Mouse (Mus musculus): Measurements from ENCODE around the gene Slc44a5. TPM values are rescaled to one million over a fixed set of nuclear protein-coding genes. Genes with fewer than 3 reads are reported as not detected.

Slc44a5 gene
- polyA plus RNA-seq, 1 experiment from 2014 or later: 0.53 TPM

- Histone ChIP-seq H3K27ac (replicated peaks) (no peak overlapping the region), H3K4me3 (ENCODE audit: low read depth, low read length) (no peak overlapping the region), H3K9ac (ENCODE audit: low read length) (no peak overlapping the region), H3K4me2 (replicated peaks; ENCODE audit: low read depth) (no peak overlapping the region), H3K4me1 (replicated peaks; ENCODE audit: control insufficient read depth, insufficient read depth) (no peaks in the 10 kb centered on the region), H3K36me3 (ENCODE audit: control insufficient read depth, insufficient read depth, low read length) (no peaks in the 10 kb centered on the region), H3K9me3 (ENCODE audit: control insufficient read depth, low read length) (no peaks in the 10 kb centered on the region), H3K27me3 (ENCODE audit: control insufficient read depth, insufficient read depth, low read length) (no peaks in the 10 kb centered on the region)
- ATAC-seq (ENCODE audit: low FRiP score, low TSS enrichment) (no peak), DNase-seq (ENCODE audit: low spot score) (no peak)
- no peak for TF ChIP-seq EP300 (optimal IDR thresholded peaks at IDR 0.05)
- no peak for TF ChIP-seq CTCF (IDR thresholded peaks at IDR 0.05; ENCODE audit: low read depth)
- 57% methylated on average over 4 of the region's 4 CpGs for WGBS
Measured at GRCm38 (mm10) chr3:154129036-154129435, 155.8 kb downstream of the Slc44a5 start.

GRCm38 (mm10) chr3:154130431-154131114 is 157.3 kb downstream of the Slc44a5 start:
- Histone ChIP-seq H3K4me3 (ENCODE audit: low read depth, low read length) (no peak overlapping the region), H3K27me3 (ENCODE audit: control insufficient read depth, insufficient read depth, low read length) (no peaks in the 10 kb centered on the region), H3K4me2 (replicated peaks; ENCODE audit: low read depth) (no peak overlapping the region), H3K4me1 (replicated peaks; ENCODE audit: control insufficient read depth, insufficient read depth) (no peaks in the 10 kb centered on the region), H3K9ac (ENCODE audit: low read length) (no peak overlapping the region), H3K36me3 (ENCODE audit: control insufficient read depth, insufficient read depth, low read length) (no peaks in the 10 kb centered on the region), H3K9me3 (ENCODE audit: control insufficient read depth, low read length) (no peaks in the 10 kb centered on the region), H3K27ac (replicated peaks) (no peak overlapping the region)
- WGBS: 87% methylated on average over 6 of the region's 6 CpGs
- no peak for TF ChIP-seq CTCF (IDR thresholded peaks at IDR 0.05; ENCODE audit: low read depth)
- TF ChIP-seq EP300 (optimal IDR thresholded peaks at IDR 0.05): no peak
- DNase-seq (ENCODE audit: low spot score) (no peak), ATAC-seq (ENCODE audit: low FRiP score, low TSS enrichment) (no peak)

- ATAC-seq (ENCODE audit: low FRiP score, low TSS enrichment): no peak
- no peaks in the 10 kb centered on the region for H3K27me3 ChIP-seq (ENCODE audit: control insufficient read depth, insufficient read depth, low read length)
- no peaks in the 10 kb centered on the region for H3K9me3 ChIP-seq (ENCODE audit: control insufficient read depth, low read length)
- DNase-seq (ENCODE audit: low spot score): no peak
- no peaks in the 10 kb centered on the region for H3K36me3 ChIP-seq (ENCODE audit: control insufficient read depth, insufficient read depth, low read length)
- no peaks in the 10 kb centered on the region for H3K4me1 ChIP-seq (replicated peaks; ENCODE audit: control insufficient read depth, insufficient read depth)
- no peak overlapping the region for H3K4me2 ChIP-seq (replicated peaks; ENCODE audit: low read depth)
- 69% methylated on average over 6 of the region's 6 CpGs for WGBS
- TF ChIP-seq EP300 (optimal IDR thresholded peaks at IDR 0.05) (no peak), CTCF (IDR thresholded peaks at IDR 0.05; ENCODE audit: low read depth) (no peak)
- H3K9ac ChIP-seq (ENCODE audit: low read length): no peak overlapping the region
- no peak overlapping the region for H3K27ac ChIP-seq (replicated peaks)
- no peak overlapping the region for H3K4me3 ChIP-seq (ENCODE audit: low read depth, low read length)
Measured at GRCm38 (mm10) chr3:154133986-154134385, 160.8 kb downstream of the Slc44a5 start.

- no peak for ATAC-seq (ENCODE audit: low FRiP score, low TSS enrichment)
- no peaks in the 10 kb centered on the region for H3K36me3 ChIP-seq (ENCODE audit: control insufficient read depth, insufficient read depth, low read length)
- no peaks in the 10 kb centered on the region for H3K9me3 ChIP-seq (ENCODE audit: control insufficient read depth, low read length)
- no peak for DNase-seq (ENCODE audit: low spot score)
- no peak overlapping the region for H3K9ac ChIP-seq (ENCODE audit: low read length)
- TF ChIP-seq CTCF (IDR thresholded peaks at IDR 0.05; ENCODE audit: low read depth): no peak
- H3K27ac ChIP-seq (replicated peaks): no peak overlapping the region
- no peaks in the 10 kb centered on the region for H3K27me3 ChIP-seq (ENCODE audit: control insufficient read depth, insufficient read depth, low read length)
- no peak overlapping the region for H3K4me2 ChIP-seq (replicated peaks; ENCODE audit: low read depth)
- WGBS: 67% methylated on average over 2 of the region's 2 CpGs
- H3K4me1 ChIP-seq (replicated peaks; ENCODE audit: control insufficient read depth, insufficient read depth): no peaks in the 10 kb centered on the region
- H3K4me3 ChIP-seq (ENCODE audit: low read depth, low read length): no peak overlapping the region
Measured at GRCm38 (mm10) chr3:154134701-154135100, 161.5 kb downstream of the Slc44a5 start.

- ATAC-seq (ENCODE audit: low FRiP score, low TSS enrichment) (no peak), DNase-seq (ENCODE audit: low spot score) (no peak)
- H3K9ac ChIP-seq (ENCODE audit: low read length): no peak overlapping the region
- H3K27me3 ChIP-seq (ENCODE audit: control insufficient read depth, insufficient read depth, low read length): no peaks in the 10 kb centered on the region
- H3K4me3 ChIP-seq (ENCODE audit: low read depth, low read length): no peak overlapping the region
- H3K9me3 ChIP-seq (ENCODE audit: control insufficient read depth, low read length): no peaks in the 10 kb centered on the region
- H3K4me1 ChIP-seq (replicated peaks; ENCODE audit: control insufficient read depth, insufficient read depth): no peaks in the 10 kb centered on the region
- no peak overlapping the region for H3K27ac ChIP-seq (replicated peaks)
- H3K36me3 ChIP-seq (ENCODE audit: control insufficient read depth, insufficient read depth, low read length): no peaks in the 10 kb centered on the region
- TF ChIP-seq EP300 (optimal IDR thresholded peaks at IDR 0.05): no peak
- no peak for TF ChIP-seq CTCF (IDR thresholded peaks at IDR 0.05; ENCODE audit: low read depth)
- H3K4me2 ChIP-seq (replicated peaks; ENCODE audit: low read depth): no peak overlapping the region
- WGBS: 81% methylated on average over 3 of the region's 3 CpGs
Measured at GRCm38 (mm10) chr3:154136501-154136900, 163.3 kb downstream of the Slc44a5 start.

GRCm38 (mm10) chr3:154141346-154141745 is 168.1 kb downstream of the Slc44a5 start:
- H3K9ac ChIP-seq (ENCODE audit: low read length): no peak overlapping the region
- H3K4me2 ChIP-seq (replicated peaks; ENCODE audit: low read depth): no peak overlapping the region
- TF ChIP-seq CTCF (IDR thresholded peaks at IDR 0.05; ENCODE audit: low read depth) (no peak), EP300 (optimal IDR thresholded peaks at IDR 0.05) (no peak)
- 76% methylated on average over 4 of the region's 4 CpGs for WGBS
- H3K36me3 ChIP-seq (ENCODE audit: control insufficient read depth, insufficient read depth, low read length): no peaks in the 10 kb centered on the region
- DNase-seq (ENCODE audit: low spot score) (no peak), ATAC-seq (ENCODE audit: low FRiP score, low TSS enrichment) (no peak)
- H3K4me3 ChIP-seq (ENCODE audit: low read depth, low read length): no peak overlapping the region
- H3K27me3 ChIP-seq (ENCODE audit: control insufficient read depth, insufficient read depth, low read length): no peaks in the 10 kb centered on the region
- H3K27ac ChIP-seq (replicated peaks): no peak overlapping the region
- H3K9me3 ChIP-seq (ENCODE audit: control insufficient read depth, low read length): no peaks in the 10 kb centered on the region
- H3K4me1 ChIP-seq (replicated peaks; ENCODE audit: control insufficient read depth, insufficient read depth): no peaks in the 10 kb centered on the region
